Mouse (Mus musculus) brain, embryonic 14.5 days (tissue): ENCODE measurements around the gene Wnt10a.

Source experiments
- CTCF ChIP-seq: fragments of 200-500 bp; IDR thresholded peaks from 2 replicates; pipeline ENCODE4 v1.5.1; 2012; ENCODE audit warnings: inconsistent platforms, mild to moderate bottlenecking, moderate library complexity, borderline replicate concordance; ENCODE audit not compliant: insufficient read depth, insufficient read length; ENCODE audit errors: extremely low read depth
- POLR2A ChIP-seq: fragments of 200-500 bp; IDR thresholded peaks from 2 replicates; pipeline ENCODE4 v1.6.1; 2012; ENCODE audit warnings: mild to moderate bottlenecking, inconsistent platforms, borderline replicate concordance; ENCODE audit not compliant: poor library complexity, insufficient read depth, insufficient read length, severe bottlenecking; ENCODE audit errors: extremely low read depth

- TF ChIP-seq CTCF (no peak), POLR2A (no peak)
These were observed 57.6 kb downstream of the Wnt10a start for GRCm38 (mm10) chr1:74848946-74849345.
